Mouse (Mus musculus) MEL (cell line): ENCODE measurements at regions not wholly inside any gene's neighbourhood (a gene's known extent, or its start where the extent isn't known, plus 50 kb on each side); places are given as distances from the start of the nearest gene placed in this dataset.
A peak's percentile ranks its signal among the peaks of the same experiment; 100 is the strongest.

Experiments used
- DNase-seq: peaks from one replicate; pipeline ENCODE4 v3.0.0; 2011; ENCODE audit warnings: low read depth, low spot score
- H3K27ac ChIP-seq: 2 replicates; pipeline ENCODE4 v1.5.1; 2012; ENCODE audit warnings: low read depth, mild to moderate bottlenecking, control low read depth, low read length, moderate library complexity; ENCODE audit not compliant: control insufficient read depth
- H3K27me3 ChIP-seq, 2 experiments: fragments of 150-350 bp in 1 of 2; sonication (generic) in 1 of 2; 2 replicates each; pipeline ENCODE4 v1.6.1; 2012; ENCODE audit warnings: low read length in 2 of 2, mild to moderate bottlenecking in 2 of 2, improper control_type of control experiment in 1 of 2, moderate library complexity in 1 of 2; ENCODE audit not compliant: insufficient read depth in 2 of 2, control insufficient read depth in 1 of 2
- H3K36me3 ChIP-seq, 2 experiments: 2 replicates each; pipeline ENCODE4 v1.6.1; 2012 to 2014; ENCODE audit warnings: low read length in 2 of 2, improper control_type of control experiment in 1 of 2, inconsistent platforms in 1 of 2, mild to moderate bottlenecking in 1 of 2; ENCODE audit not compliant: insufficient read depth in 2 of 2, control insufficient read depth in 1 of 2
- H3K4me1 ChIP-seq, 2 experiments: fragments of 150-350 bp in 1 of 2; sonication (generic) in 1 of 2; 2 replicates each; pipeline ENCODE4 v1.6.1; 2012; ENCODE audit warnings: low read length in 2 of 2, improper control_type of control experiment in 1 of 2, mild to moderate bottlenecking in 1 of 2; ENCODE audit not compliant: insufficient read depth in 2 of 2, control insufficient read depth in 1 of 2
- H3K4me3 ChIP-seq, 2 experiments: fragments of 150-350 bp in 1 of 2; sonication (generic) in 1 of 2; 2 replicates each; pipeline ENCODE4 v1.5.1; 2012; ENCODE audit warnings: low read depth in 2 of 2, low read length in 2 of 2, mild to moderate bottlenecking in 2 of 2, moderate library complexity in 2 of 2, control low read depth in 1 of 2, improper control_type of control experiment in 1 of 2; ENCODE audit not compliant: control insufficient read depth in 1 of 2, insufficient read depth in 1 of 2
- H3K79me2 ChIP-seq: 2 replicates; pipeline ENCODE4 v1.6.1; 2012; ENCODE audit warnings: mild to moderate bottlenecking, low read length, moderate library complexity; ENCODE audit not compliant: control insufficient read depth, poor library complexity, insufficient read depth
- H3K9ac ChIP-seq: 2 replicates; pipeline ENCODE4 v1.6.1; 2012; ENCODE audit warnings: low read depth, mild to moderate bottlenecking, control low read depth, low read length, moderate library complexity; ENCODE audit not compliant: control insufficient read depth, poor library complexity, severe bottlenecking
- H3K9me3 ChIP-seq: fragments of 150-350 bp; sonication (generic); replicated peaks from 2 replicates; pipeline ENCODE4 v1.6.1; 2012; ENCODE audit warnings: mild to moderate bottlenecking, low read length, improper control_type of control experiment, moderate library complexity; ENCODE audit not compliant: insufficient read depth
- BHLHE40 ChIP-seq: IDR thresholded peaks from 2 replicates; pipeline ENCODE4 v1.6.1; 2012; ENCODE audit warnings: low read depth, mild to moderate bottlenecking, inconsistent platforms, low read length, improper control_type of control experiment, borderline replicate concordance
- CHD2 ChIP-seq: IDR thresholded peaks from 2 replicates; pipeline ENCODE4 v1.6.1; 2011; ENCODE audit warnings: low read length, improper control_type of control experiment
- CTCF ChIP-seq, 3 experiments: IDR thresholded peaks in 2 of 3; conservative IDR thresholded peaks in 1 of 3; 2 replicates each; pipeline ENCODE4 v1.5.1; 2011 to 2012; ENCODE audit warnings: low read length in 3 of 3, low read depth in 2 of 3, mild to moderate bottlenecking in 2 of 3, improper control_type of control experiment in 1 of 3, inconsistent platforms in 1 of 3, mixed read lengths in 1 of 3, moderate library complexity in 1 of 3; ENCODE audit not compliant: control insufficient read depth in 1 of 3, insufficient read depth in 1 of 3, poor library complexity in 1 of 3, severe bottlenecking in 1 of 3
- ETS1 ChIP-seq: IDR thresholded peaks from 2 replicates; pipeline ENCODE4 v1.6.1; 2012; ENCODE audit warnings: low read depth, mild to moderate bottlenecking, inconsistent platforms, low read length, improper control_type of control experiment, moderate library complexity
- HCFC1 ChIP-seq: IDR thresholded peaks from 2 replicates; pipeline ENCODE4 v1.6.1; 2012; ENCODE audit warnings: low read depth, mild to moderate bottlenecking, inconsistent platforms, low read length, improper control_type of control experiment, moderate library complexity
- JUND ChIP-seq: IDR thresholded peaks from 2 replicates; pipeline ENCODE4 v1.6.1; 2011; ENCODE audit warnings: low read depth, mild to moderate bottlenecking, improper control_type of control experiment, low read length
- MAX ChIP-seq: IDR thresholded peaks from 2 replicates; pipeline ENCODE4 v1.6.1; 2011; ENCODE audit warnings: low read length, improper control_type of control experiment
- MEF2A ChIP-seq: IDR thresholded peaks from 2 replicates; pipeline ENCODE4 v1.6.1; 2014; ENCODE audit warnings: low read depth, mild to moderate bottlenecking, inconsistent platforms, low read length, improper control_type of control experiment; ENCODE audit not compliant: poor library complexity, insufficient replicate concordance, severe bottlenecking; ENCODE audit errors: extremely low read depth
- NELFE ChIP-seq: IDR thresholded peaks from 2 replicates; pipeline ENCODE4 v1.6.1; 2011; ENCODE audit warnings: low read depth, low read length, improper control_type of control experiment
- RAD21 ChIP-seq: IDR thresholded peaks from 2 replicates; pipeline ENCODE4 v1.6.1; 2011; ENCODE audit warnings: mild to moderate bottlenecking, low read depth, low read length, improper control_type of control experiment
- TAL1 ChIP-seq: IDR thresholded peaks from 2 replicates; pipeline ENCODE4 v1.6.1; 2012; ENCODE audit warnings: mild to moderate bottlenecking, inconsistent platforms, low read length, moderate library complexity, mixed read lengths
- TBP ChIP-seq: IDR thresholded peaks from 2 replicates; pipeline ENCODE4 v1.8.0; 2011; ENCODE audit warnings: low read depth, low read length, improper control_type of control experiment
- TCF12 ChIP-seq: IDR thresholded peaks from 2 replicates; pipeline ENCODE4 v1.6.1; 2014; ENCODE audit warnings: low read depth, mild to moderate bottlenecking, inconsistent platforms, low read length, improper control_type of control experiment, moderate library complexity
- UBTF ChIP-seq: IDR thresholded peaks from 2 replicates; pipeline ENCODE4 v1.6.1; 2012; ENCODE audit warnings: low read depth, mild to moderate bottlenecking, inconsistent platforms, low read length, improper control_type of control experiment, moderate library complexity, borderline replicate concordance; ENCODE audit not compliant: insufficient read depth
- ZKSCAN1 ChIP-seq: IDR thresholded peaks from 2 replicates; pipeline ENCODE4 v1.6.1; 2012; ENCODE audit warnings: low read depth, mild to moderate bottlenecking, inconsistent platforms, low read length, improper control_type of control experiment, moderate library complexity
- ZNF384 ChIP-seq: IDR thresholded peaks from 2 replicates; pipeline ENCODE4 v1.6.1; 2012; ENCODE audit warnings: low read depth, mild to moderate bottlenecking, inconsistent platforms, low read length, improper control_type of control experiment

DNA sequence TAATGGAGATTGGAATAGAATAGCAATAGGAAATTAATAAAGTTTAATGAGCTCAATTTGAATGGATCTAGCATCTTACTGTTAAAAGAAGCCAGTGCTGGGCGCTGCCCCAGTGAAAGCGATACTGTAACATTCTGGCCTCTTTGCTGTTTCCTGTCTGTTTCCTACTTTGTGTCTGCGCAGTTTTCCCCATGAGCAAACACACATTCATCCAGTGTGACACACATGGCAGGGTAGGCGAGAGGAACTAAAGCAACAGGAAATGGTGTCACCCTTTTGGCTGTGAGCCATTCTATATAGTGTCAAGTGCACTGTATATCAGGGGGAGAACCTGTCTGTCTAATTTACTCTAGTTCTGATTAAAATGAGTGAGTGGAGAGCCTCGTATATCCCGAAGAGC lies 366.2 kb downstream of the Foxo1 start:
- no peaks in the 10 kb centered on the region for H3K36me3 ChIP-seq
- H3K27ac ChIP-seq, result no peak overlapping the region
- H3K4me3 ChIP-seq, result no peak overlapping the region
- H3K79me2 ChIP-seq, result no peaks in the 10 kb centered on the region
- H3K27me3 ChIP-seq, result no peaks in the 10 kb centered on the region
- H3K4me1 ChIP-seq, result no peaks in the 10 kb centered on the region
- DNase-seq, result peak; percentile 20
- TF ChIP-seq CTCF (IDR thresholded peaks at IDR 0.05 in 2 of 3, conservative IDR thresholded peaks at IDR 0.05 in 1 of 3; ENCODE audit: control insufficient read depth in 1 of 3, insufficient read depth in 1 of 3, low read depth in 2 of 3, low read length in 3 of 3, poor library complexity in 1 of 3, severe bottlenecking in 1 of 3) (no peak), MEF2A (no peak)
- H3K9ac ChIP-seq, result no peak overlapping the region
- H3K9me3 ChIP-seq, result no peaks in the 10 kb centered on the region

DNA sequence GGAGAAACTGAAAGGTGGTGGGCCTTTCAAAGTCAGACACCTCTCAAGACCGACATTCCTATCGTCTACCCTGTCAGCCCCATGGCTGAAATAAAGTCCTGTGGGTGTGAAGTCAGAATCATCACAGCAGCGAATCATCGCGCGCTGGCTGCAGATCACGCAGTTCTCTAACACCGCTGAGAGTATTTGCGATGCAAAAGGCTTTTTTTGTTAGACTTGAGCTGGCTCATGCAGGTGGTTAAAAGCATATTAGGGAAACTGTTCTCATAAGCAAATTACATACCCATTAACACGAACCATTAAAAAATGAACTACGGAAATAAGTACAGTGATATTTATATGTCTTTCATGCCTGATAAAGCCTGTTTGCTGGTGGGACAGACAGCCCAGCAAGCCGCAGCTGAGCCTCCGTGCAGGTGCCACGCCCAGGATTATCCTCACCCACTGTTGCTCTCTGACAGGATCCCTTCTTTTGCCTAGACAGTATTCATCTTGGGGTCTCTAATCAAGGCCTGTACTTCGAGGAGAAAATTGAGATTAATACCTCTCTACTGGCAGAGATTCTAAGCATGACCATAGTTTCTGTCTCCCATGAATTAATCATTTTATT lies 365.5 kb downstream of the Foxo1 start:
- no peak for TF ChIP-seq TBP
- no peak for TF ChIP-seq ETS1
- no peak for TF ChIP-seq ZNF384
- TF ChIP-seq TCF12, result no peak
- no peak for TF ChIP-seq UBTF
- no peak for TF ChIP-seq ZKSCAN1
- TF ChIP-seq RAD21, result no peak
- TF ChIP-seq MAX, result no peak
- TF ChIP-seq NELFE, result no peak
- no peak for TF ChIP-seq TAL1
- no peak for TF ChIP-seq JUND
- no peak for TF ChIP-seq CTCF (IDR thresholded peaks at IDR 0.05 in 2 of 3, conservative IDR thresholded peaks at IDR 0.05 in 1 of 3; ENCODE audit: control insufficient read depth in 1 of 3, insufficient read depth in 1 of 3, low read depth in 2 of 3, low read length in 3 of 3, poor library complexity in 1 of 3, severe bottlenecking in 1 of 3)
- no peak for TF ChIP-seq HCFC1
- no peak for TF ChIP-seq BHLHE40
- no peak for TF ChIP-seq CHD2
- TF ChIP-seq, all 39 proteins: peak for 0
- H3K27ac ChIP-seq, result no peak overlapping the region
- no peaks in the 10 kb centered on the region for H3K4me1 ChIP-seq
- no peak for DNase-seq
- no peak overlapping the region for H3K4me3 ChIP-seq
- no peak overlapping the region for H3K9ac ChIP-seq
- H3K79me2 ChIP-seq, result no peaks in the 10 kb centered on the region
- H3K9me3 ChIP-seq, result no peaks in the 10 kb centered on the region
- H3K27me3 ChIP-seq, result no peaks in the 10 kb centered on the region
- no peaks in the 10 kb centered on the region for H3K36me3 ChIP-seq
